8 mouse cellular contexts compared by ENCODE assay signal in the genomic region with DNA sequence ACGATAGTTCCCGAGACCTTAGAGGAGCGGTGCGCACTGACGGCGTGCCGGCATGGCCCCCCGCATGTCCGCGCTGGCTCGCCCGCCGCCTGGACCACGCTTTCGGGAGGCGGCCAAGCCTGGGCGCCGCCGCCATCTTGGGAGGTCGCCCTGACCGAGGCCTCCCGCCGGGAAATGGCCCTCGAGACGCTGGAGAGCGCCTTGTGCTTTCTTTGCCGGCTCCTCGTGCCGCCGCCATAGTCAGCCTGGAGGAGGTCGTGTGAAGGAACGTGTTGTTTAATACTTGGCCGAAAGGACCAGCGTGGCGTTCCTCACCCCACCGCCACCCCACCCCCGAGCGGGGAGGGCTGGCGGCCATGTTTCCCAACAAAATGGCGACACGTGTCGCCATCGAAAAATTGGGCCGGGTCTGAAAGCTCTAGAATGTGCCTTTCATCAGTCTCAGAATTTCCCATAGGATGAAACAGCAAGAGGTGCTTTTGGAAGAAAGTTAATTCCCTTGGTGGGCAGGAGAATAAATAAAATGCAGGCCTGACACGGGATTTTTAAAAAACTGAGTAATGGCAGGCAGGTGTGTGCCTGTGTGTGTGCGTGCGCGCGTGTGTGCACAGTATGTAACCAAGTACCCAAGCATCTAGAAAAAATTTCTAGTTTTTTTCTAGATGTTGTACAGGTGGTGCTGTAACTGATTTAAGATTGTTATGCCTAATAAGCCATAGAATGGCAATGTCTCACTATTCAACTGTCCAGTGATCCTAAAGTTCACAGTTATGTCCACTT. TPM values are rescaled to one million over a fixed set of nuclear protein-coding genes. Genes with fewer than 3 reads are reported as not detected.
A peak's percentile ranks its signal among the peaks of the same experiment; 100 is the strongest.
DNase-seq lines count a peak whose midpoint lies in the region; ATAC-seq and TF ChIP-seq lines count a peak whose summit lies in the region.

No protein-coding gene starts in this region.

- peak overlapping the region; percentile 96 for H3K4me3 ChIP-seq in hindbrain, embryonic 10.5 days
- peak overlapping the region; percentile 65 for H3K4me3 ChIP-seq in limb, embryonic 14.5 days (replicated peaks; ENCODE audit: low read length)
- H3K4me3 ChIP-seq in midbrain, embryonic 14.5 days (replicated peaks; ENCODE audit: low read depth, low read length): peak overlapping the region; percentile 98

- H3K27ac ChIP-seq in hindbrain, embryonic 10.5 days: peak overlapping the region; percentile 99
- peak overlapping the region; percentile 100 for H3K27ac ChIP-seq in limb, embryonic 14.5 days (replicated peaks; ENCODE audit: low read depth, low read length)
- peak overlapping the region; percentile 100 for H3K27ac ChIP-seq in midbrain, embryonic 14.5 days (replicated peaks; ENCODE audit: low read depth, low read length)

- peak overlapping the region; percentile 82 for H3K4me2 ChIP-seq in limb, embryonic 14.5 days (replicated peaks; ENCODE audit: low read depth, low read length, severe bottlenecking)
- H3K4me2 ChIP-seq in midbrain, embryonic 14.5 days (ENCODE audit: low read length): peak overlapping the region; percentile 79

- peak; percentile 82; the same call in 1 of the 2 replicates for TF ChIP-seq POLR2A in limb, embryonic 14.5 days (IDR thresholded peaks at IDR 0.05; ENCODE audit: borderline replicate concordance, extremely low read depth, insufficient read depth, insufficient read length)

- H3K27me3 ChIP-seq in hindbrain, embryonic 10.5 days (ENCODE audit: insufficient read depth, poor library complexity, severe bottlenecking): no peaks in the 10 kb centered on the region
- no peaks in the 10 kb centered on the region for H3K27me3 ChIP-seq in limb, embryonic 14.5 days (ENCODE audit: control insufficient read depth, insufficient read depth, low read length)
- H3K27me3 ChIP-seq in midbrain, embryonic 14.5 days (ENCODE audit: control insufficient read depth, insufficient read depth, low read length): no peaks in the 10 kb centered on the region

- WGBS in hindbrain, embryonic 10.5 days: 6% methylated on average over 49 of the region's 49 CpGs
- 6% methylated on average over 49 of the region's 49 CpGs for WGBS in limb, embryonic 14.5 days
- 6% methylated on average over 49 of the region's 49 CpGs for WGBS in midbrain, embryonic 14.5 days

- peak; percentile 92 to 94 for DNase-seq in cerebellum, postnatal 10 days
- DNase-seq in cerebellum, adult 9-11 months: no peak
- peak; percentile 92 for DNase-seq in adrenal gland, adult 2 months
- peak; percentile 88 for DNase-seq in hindbrain, embryonic 10.5 days (ENCODE audit: low spot score)
- peak; percentile 73 for DNase-seq in limb, embryonic 14.5 days (ENCODE audit: low spot score)
- peak; percentile 88 for DNase-seq in midbrain, embryonic 14.5 days
- peak; percentile 77 to 91 for DNase-seq in spleen, postnatal 4 days (ENCODE audit: low spot score in 2 of 2)

- ATAC-seq in erythroid progenitor cell, adult 5-6 weeks (replicated peaks; ENCODE audit: low FRiP score, poor library complexity, severe bottlenecking): peak; percentile 61
- ATAC-seq in limb, embryonic 14.5 days (ENCODE audit: low FRiP score, low read depth): peak; percentile 68
- ATAC-seq in midbrain, embryonic 14.5 days (ENCODE audit: low FRiP score, low TSS enrichment): peak; percentile 79

- peaks cover 52% of the 10 kb centered on the region for H3K36me3 ChIP-seq in hindbrain, embryonic 10.5 days
- peaks cover 35% of the 10 kb centered on the region for H3K36me3 ChIP-seq in limb, embryonic 14.5 days (ENCODE audit: control insufficient read depth, insufficient read depth, low read length)
- peaks cover 12% of the 10 kb centered on the region for H3K36me3 ChIP-seq in midbrain, embryonic 14.5 days (ENCODE audit: control insufficient read depth, insufficient read depth, low read length)

- peaks cover 28% of the 10 kb centered on the region for H3K4me1 ChIP-seq in hindbrain, embryonic 10.5 days (replicated peaks)
- peaks cover 16% of the 10 kb centered on the region for H3K4me1 ChIP-seq in limb, embryonic 14.5 days (ENCODE audit: control insufficient read depth, insufficient read depth, low read length)
- peaks cover 22% of the 10 kb centered on the region for H3K4me1 ChIP-seq in midbrain, embryonic 14.5 days (ENCODE audit: control insufficient read depth, insufficient read depth, low read length)

- no peaks in the 10 kb centered on the region for H3K9me3 ChIP-seq in hindbrain, embryonic 10.5 days
- H3K9me3 ChIP-seq in limb, embryonic 14.5 days (ENCODE audit: control insufficient read depth, low read length): no peaks in the 10 kb centered on the region
- no peaks in the 10 kb centered on the region for H3K9me3 ChIP-seq in midbrain, embryonic 14.5 days (ENCODE audit: control insufficient read depth, low read length)

- H3K9ac ChIP-seq in limb, embryonic 14.5 days (ENCODE audit: low read depth, low read length, severe bottlenecking): peak overlapping the region; percentile 95
- H3K9ac ChIP-seq in midbrain, embryonic 14.5 days (replicated peaks; ENCODE audit: low read length): peak overlapping the region; percentile 100

RNA-seq across cellular contexts. Expression of gene Pcbp1, which starts 1.0 kb away (rescaled TPM):
- 100 to 1,000 TPM; 320 to 331 TPM for total RNA-seq in adrenal gland, adult 2 months (2021)
- 379 and 483 TPM in 2 replicates for polyA plus RNA-seq in adrenal gland, adult 2 months (2012; rRNA removed)
- total RNA-seq in erythroid progenitor cell, adult 5-6 weeks (2015; ENCODE audit: low replicate concordance): 145 and 147 TPM in 2 replicates
- total RNA-seq in erythroid progenitor cell, adult 5-6 weeks (2017; ENCODE audit: low replicate concordance): 58.4 and 67.4 TPM in 2 replicates
- polyA plus RNA-seq in hindbrain, embryonic 10.5 days (2016; fragmentation: Nextera tagmentation; extraction: Ambion mirVana): 478 and 520 TPM in 2 replicates
- 333 and 395 TPM in 2 replicates for polyA plus RNA-seq in limb, embryonic 14.5 days (2012; rRNA removed)
- polyA plus RNA-seq in limb, embryonic 14.5 days (2014; fragmentation: Nextera tagmentation; extraction: Ambion mirVana): 445 and 455 TPM in 2 replicates
- 289 and 325 TPM in 2 replicates for polyA plus RNA-seq in midbrain, embryonic 14.5 days (2014; fragmentation: Nextera tagmentation; extraction: Ambion mirVana)
